Mouse (Mus musculus) left cerebral cortex, adult 8-10 months (tissue): ENCODE data around the gene Hnrnpab. TPM values are rescaled to one million over a fixed set of nuclear protein-coding genes. Genes with fewer than 3 reads are reported as not detected.
"Not testable (repeated sequence)": the region's sequence is repeated elsewhere in the genome, so short reads cannot be mapped to it uniquely, and the experiment has no call there.

Source experiments
- DNase-seq, 2 experiments: peaks; one replicate each; pipeline ENCODE4 v3.0.0; 2022; ENCODE audit warnings: low spot score in 2 of 2
- total RNA-seq, 4 experiments: library from RNA; stranded (reverse); gene quantifications; 2 replicates each; pipeline ENCODE4 v1.2.4; 2022

The Hnrnpab gene
- total RNA-seq, 4 experiments from 2014 or later: 113 to 139 (median 126) TPM

DNA sequence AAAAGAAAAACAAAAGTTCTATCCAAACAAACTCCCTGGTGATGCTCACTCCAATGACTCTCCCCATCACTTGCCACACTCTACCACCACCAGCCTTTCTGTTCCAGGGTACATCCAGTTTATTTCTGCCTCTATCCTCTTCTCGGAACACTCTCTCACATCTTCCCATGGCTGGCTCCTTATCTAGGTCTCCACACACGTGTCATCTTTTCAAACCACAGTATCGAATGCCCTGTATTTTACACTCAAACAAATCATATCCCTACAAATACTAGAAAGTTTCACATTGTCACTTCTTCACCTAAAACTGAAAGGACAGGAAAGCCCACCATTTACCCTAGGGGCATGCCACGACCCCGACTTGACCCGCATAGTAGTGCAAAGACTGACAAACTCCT lies 28.5 kb upstream of the Hnrnpab start:
- DNase-seq: no peak

DNA sequence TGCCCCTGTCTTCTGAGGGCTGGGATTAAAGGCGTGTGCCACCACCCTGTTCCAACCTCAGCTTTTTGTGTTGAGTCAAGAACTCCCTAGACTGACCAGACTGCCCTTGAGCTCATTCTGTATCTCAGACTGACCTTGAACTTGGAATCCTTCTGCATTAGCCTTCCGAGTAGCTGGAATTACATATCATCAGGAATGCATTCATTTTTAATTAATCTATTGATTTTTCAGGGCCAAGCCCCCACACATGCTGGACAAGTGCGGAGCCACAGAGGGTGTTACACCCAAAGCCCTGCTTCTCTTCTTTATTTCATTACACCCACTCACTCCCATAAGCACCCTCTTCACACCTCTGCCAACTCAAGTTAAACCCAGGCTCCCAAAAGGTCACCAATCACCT lies 27.1 kb upstream of the Hnrnpab start:
- DNase-seq: no peak

DNA sequence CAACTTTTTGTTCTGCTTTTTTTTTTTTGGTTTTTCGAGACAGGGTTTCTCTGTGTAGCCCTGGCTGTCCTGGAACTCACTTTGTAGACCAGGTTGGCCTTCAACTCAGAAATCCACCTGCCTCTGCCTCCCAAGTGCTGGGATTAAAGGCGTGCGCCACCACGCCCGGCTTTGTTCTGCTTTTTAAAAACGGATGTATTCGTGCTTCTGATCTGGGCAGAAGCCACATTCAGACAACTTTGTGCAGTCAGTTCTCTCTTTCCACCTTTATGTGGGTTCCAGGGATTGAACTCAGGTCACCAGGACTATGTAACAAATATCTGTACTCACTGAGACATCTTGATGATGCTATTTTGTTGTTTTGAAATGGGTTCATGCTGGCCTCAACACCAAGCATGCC lies 26.6 kb upstream of the Hnrnpab start:
- DNase-seq: not testable (repeated sequence)

DNA sequence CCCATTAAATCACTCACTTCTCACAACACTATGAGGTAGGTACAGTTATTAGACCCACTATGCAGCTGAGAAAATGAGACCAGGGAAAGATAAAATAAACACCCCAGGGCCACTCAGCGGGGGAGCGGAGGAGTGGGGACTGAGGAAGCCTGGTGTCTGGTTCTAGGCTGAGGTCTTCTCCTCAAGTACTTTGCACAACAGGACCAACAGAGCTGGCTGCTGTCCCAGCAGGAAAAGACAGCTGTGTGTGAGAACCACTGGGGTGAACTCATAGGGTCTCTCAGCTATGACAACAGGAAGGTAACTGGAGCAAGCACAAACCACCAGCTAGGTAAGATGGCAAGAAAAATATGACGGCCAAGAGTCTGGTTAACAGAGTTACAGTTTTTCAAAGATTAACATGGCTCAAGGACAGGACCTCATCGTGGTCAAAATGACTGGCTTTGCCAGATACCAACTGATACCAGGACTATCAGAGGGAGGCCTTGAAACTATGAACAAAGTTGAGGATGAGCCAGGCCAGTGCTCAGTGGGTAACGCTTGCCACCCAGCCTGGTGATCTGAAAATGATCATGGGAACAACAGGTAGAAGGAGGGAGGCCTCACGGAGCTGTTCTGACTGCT lies 25.6 kb upstream of the Hnrnpab start:
- no peak for DNase-seq

DNA sequence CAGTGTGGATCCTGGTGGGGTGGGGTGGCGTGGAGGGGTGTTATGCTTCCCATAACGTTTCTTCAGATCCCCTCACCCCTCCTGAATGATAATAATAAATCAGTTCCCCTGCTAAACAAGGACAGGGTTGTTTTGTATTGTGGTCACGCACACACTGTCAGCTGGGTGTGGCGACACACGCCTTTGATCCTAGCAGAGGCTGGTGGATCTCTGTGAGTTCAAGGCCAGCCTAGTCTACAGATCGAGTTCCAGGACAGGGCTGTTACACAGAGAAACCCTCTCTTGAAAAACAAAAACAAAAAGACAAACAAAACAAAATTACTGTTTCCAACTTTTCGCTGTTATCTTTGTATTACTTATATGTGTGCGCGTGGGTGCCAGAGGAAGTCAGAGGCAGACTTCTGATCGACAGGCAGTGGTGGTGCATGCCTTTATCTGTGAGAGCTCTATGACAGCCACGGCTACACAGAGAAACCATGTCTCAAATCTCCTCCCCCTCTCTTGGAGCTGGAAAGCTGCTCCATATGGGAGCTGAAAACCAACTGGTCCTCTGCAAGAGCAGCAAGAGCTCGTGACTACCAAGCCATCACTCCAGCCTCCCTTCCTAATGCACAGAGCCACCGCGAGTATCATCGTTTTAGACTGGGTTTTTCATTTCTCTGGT lies 23.1 kb upstream of the Hnrnpab start:
- DNase-seq: peak in 1 of 2 experiments; percentile 81

DNA sequence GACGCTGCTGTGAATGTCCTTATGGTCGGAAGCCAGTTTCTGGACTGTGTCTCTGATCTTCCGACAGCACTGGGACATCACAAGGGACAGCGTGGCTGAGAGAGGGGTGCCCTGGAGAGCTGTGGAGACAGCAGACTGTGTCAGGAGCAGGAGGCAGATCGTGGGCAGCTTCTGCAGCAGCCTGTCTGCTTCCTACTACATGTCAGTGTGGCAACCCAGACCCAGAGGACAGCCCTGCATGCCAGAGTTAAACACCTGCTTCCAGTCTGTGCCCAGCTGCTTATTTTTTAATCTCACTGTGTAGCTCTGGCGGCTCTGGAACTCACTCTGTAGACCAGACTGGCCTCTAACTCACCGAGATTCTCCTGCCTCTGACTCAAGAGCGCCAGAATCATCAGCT lies 21.3 kb upstream of the Hnrnpab start:
- no peak for DNase-seq

DNA sequence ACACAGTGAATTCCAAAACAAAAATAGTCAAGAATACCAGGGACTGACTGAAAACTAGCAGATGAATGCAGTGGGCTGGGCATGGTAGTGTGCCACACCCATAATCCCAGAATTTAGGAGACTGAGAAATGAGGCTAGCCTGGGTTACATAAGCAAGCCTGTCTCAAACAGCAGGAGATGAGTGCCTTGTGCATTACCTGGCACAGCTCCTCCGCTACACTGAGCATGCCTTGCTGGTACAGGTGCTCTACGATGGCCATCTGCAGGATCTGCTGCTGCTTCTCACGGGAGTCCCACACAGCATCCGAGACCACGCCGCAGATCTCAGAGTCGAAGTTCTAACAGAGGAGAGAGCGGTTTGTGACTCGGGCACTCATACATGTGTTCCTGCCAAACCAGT lies 20.8 kb upstream of the Hnrnpab start:
- DNase-seq: peak in 1 of 2 experiments; percentile 61

DNA sequence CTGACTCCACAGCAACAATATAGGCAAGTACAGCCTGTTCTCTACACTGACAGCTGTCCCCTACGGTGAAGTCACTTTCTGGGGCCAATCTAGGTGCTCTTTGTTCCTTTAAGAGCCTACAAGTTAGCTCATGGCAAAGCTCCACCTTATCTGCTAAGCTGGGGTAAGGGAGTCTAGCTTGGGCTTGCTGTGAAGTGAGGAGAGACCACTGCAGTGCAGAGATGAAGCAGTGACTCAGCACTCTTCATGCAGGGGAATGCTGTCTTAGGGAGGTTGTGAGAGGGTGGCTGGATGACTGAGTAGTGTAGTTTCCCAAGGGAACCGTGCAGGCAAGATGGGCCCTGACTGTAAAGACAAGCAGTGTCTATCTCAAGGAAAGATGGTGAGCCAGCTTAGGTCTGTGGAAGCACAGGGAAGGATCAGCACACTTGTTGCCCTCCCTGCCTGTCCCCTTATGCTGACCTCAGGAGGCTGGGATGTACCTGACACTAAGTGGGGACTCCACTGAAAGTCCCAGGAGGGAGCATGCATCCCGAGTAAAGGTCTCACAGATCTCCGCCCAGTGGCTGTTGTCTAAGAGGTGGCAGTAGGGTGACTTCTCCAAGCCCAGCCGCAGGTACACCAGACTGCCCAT lies 18.7 kb upstream of the Hnrnpab start:
- DNase-seq: no peak

DNA sequence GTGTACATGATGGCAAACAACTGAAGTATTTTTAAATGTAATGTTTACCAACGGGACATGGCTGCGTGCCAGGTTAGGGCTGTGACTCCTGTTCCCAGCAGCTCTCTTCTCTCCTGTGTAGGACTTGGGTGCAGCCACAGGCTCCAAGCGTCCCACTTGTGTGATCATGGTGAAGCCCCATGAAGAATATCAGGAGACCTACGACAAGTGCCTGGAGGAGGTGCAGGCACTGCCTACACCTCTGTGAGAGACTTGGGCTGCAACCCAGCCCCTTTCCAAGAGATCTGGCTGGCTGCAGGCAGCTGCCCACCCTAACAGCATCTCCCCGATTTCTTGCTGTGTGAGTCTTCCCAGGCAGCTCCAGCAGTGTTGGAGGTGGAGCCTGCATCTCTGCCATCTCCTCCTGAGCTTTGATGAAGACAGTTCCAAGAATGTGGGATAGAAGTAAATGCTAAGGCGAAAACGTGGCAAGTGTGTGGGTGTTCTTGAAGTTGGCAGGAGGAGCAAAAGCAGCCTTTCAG lies 16.4 kb upstream of the Hnrnpab start:
- peak in 1 of 2 experiments; percentile 92 for DNase-seq

DNA sequence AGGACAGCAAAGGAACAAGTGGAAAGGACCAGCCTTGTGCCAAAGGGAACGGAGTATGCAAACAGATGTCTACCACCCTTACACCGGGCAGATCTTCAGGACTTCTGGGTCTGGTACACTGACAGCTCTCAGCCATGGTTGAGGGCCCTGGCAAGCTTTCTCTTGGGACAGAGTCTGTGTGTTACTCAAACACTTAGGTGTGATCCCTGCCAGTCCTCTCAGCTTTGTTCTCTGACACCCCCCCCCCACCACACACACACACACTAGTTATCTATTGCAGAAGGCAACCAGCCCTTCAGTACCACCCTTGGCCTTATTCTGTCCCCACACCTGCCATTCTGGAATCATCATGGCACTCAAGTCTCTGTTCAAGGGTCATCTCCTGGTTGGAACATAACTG lies 15.1 kb upstream of the Hnrnpab start:
- DNase-seq: no peak

DNA sequence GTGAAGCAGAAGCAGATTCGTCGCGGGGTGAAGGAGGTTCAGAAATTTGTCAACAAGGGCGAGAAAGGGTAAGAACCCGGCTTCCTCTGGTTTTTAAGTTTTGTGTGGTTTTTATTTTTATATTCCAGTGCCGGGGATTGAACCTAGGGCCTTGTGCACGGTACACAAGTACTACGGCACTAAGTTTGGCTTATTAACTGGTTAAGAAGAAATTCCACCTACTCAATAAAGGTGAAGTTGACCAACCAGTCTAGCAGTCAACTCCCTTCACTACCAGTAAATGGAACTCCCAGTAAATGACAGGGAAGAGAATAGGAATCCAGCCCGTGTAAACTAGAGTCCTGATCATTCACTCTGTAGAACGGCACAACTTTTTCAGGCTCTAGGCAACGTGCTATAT lies 13.4 kb upstream of the Hnrnpab start:
- no peak for DNase-seq

DNA sequence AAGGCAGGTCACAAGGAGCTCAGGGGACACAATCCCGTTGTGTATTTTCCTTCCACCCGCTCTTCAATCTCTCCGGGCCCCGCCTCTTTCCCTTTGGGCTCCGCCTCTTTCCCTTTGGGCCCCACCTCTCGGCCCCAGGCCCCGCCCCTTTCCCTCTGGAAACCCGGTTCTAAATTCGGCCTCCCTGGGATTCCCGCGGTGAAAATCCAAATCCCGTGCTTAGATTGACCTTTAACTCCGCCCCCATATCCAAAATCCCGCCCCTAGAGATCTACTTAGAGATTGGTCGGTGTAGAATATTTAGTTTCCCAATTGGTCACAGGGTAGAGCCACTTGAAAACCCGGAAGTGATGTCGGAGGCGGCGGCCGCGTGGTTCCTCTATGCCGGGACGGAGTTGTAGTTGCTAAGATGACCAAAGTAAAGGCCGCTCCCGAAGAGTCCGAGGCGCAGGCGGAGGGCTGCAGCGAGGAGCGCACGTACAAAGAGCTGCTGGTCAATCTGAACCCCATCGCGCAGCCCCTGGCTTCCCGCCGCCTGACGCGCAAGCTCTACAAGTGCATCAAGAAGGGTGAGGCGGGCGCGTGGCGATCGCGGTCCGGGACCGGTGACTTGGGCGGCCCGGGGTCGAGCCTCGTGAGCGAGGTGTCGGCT lies 12.9 kb upstream of the Hnrnpab start, which contains the start of gene Nhp2:
Gene Nhp2, plus strand, starts transcription at position 327 of the 652 bp plus-strand sequence.
- DNase-seq: peak; percentile 79 to 95

DNA sequence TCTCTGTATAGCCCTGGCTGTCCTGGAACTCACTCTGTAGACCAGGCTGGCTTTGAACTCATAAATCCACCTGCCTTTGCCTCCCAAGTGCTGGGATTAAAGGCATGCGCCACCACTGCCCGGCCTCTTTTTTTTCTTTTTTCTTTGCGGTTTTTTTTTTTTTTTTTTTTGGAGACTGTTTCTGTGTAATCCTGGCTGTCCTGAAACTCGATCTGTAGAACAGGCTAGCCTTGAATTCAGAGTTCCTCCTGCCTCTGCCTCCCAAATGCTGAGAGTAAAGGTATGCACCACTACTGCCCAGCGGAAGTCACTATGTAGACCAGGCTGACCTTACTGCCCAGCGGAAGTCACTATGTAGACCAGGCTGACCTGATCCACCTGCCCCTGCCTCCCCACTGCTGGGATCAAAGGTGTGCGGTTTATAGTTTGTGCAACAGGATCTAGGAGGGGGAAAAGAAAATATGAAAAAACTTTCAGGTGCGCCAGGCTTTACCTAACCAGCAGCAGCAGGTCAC lies 12.3 kb upstream of the Hnrnpab start:
- no peak for DNase-seq

DNA sequence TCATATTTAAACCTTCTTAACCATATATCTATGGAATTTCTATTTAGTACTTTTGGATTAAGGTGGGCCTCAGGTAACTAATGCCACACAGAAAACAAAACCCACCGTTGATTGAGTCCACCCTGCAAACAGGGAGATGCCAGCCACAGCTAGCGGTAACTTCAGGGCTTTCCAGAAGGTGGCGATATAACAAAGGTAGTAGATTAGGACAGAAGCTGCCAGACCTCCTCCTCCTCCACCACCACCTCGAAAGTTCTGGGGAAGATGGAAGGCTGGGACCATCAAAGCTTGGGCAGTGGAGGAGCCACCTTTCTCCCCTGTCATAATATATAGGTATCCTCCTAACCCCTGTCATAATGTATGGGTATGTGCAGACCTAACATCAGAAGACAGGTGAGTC lies 11.0 kb upstream of the Hnrnpab start:
- DNase-seq: no peak

DNA sequence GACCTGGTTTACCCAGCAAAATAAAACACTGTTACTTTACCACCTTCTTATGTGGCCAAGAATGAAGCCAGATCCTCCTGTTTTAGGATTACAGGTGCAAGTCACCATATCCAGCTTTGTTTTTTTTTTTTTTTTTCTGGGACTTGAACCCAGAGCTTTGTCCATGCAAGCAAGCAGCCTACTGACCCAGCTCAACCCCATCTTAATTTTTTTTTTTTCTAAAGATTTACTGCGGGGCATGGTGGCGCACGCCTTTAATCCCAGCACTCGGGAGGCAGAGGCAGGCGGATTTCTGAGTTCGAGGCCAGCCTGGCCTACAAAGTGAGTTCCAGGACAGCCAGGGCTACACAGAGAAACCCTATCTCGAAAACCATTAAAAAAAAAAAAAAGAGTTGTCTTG lies 9.5 kb upstream of the Hnrnpab start:
- DNase-seq: not testable (repeated sequence)

DNA sequence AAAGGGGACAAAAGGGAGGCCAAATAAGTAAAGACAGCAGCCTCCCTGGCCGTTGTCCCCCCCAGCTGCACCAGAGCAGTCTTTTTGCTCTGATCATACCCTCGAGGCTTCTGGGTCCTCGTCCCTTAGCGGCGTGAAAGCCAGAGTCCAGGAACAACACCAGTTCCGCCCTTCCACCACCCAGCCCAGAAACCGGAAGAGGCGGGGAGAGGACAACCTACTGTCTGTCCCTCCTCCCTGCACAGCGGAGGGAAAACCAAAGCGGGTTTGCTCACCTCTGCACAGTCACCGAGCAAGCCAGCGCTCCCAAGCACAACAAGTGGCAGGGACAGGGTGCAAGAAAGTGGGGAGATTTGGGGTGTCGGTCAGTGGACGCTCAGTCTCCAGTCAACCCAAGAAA lies 9.0 kb upstream of the Hnrnpab start:
- DNase-seq: no peak

DNA sequence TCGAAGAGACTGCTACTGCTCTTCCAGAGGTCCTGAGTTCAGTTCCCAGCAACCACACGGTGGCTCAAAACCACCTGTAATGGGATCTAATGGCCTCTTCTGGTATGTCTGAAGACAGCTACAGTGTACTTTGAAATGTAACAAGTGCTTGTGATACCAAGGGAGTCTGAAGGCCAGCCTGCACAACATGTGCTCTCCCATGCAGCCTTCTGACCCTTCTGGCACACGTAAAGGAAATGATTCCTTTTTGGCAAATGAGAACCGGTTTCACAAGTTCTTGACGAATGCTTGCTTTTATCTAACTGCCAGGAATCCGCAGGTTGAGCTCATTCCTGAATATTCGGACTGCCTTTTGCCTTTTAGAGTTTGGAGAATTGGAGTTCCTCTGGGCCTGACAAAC lies 8.5 kb upstream of the Hnrnpab start:
- no peak for DNase-seq

DNA sequence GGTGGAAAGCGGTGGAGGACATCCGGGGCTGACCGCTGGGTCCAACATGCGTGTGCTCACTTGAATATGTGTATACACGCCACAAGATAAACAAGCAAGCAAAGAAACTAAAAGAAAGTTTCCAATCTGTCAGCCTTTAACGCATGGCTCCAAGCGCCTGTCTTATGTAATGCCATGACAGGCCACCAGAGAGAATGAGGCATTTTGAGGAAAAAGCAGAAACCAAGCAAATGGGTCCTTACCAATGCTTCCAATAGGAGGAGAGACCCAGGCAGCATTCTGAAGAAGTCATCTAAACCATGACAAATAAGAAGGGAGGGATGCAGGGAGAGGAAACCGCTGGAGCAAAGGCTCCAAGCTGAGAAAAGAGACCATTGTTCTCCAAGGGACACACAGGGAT lies 7.6 kb upstream of the Hnrnpab start:
- DNase-seq: no peak

DNA sequence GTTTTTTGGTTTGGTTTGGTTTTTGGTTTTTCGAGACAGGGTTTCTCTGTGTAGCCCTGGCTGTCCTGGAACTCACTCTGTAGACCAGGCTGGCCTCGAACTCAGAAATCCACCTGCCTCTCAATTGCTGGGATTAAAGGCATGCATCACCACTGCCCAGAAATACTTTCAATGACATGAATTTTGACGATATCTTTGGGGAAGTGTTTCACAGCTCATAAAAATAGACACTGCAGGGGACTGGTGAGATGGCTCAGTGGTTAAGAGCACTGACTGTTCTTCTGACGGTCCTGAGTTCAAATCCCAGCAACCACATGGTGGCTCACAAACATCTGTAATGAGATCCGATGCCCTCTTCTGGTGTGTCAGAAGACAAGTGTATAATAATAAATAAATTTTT lies 3.3 kb upstream of the Hnrnpab start:
- not testable (repeated sequence) for DNase-seq

DNA sequence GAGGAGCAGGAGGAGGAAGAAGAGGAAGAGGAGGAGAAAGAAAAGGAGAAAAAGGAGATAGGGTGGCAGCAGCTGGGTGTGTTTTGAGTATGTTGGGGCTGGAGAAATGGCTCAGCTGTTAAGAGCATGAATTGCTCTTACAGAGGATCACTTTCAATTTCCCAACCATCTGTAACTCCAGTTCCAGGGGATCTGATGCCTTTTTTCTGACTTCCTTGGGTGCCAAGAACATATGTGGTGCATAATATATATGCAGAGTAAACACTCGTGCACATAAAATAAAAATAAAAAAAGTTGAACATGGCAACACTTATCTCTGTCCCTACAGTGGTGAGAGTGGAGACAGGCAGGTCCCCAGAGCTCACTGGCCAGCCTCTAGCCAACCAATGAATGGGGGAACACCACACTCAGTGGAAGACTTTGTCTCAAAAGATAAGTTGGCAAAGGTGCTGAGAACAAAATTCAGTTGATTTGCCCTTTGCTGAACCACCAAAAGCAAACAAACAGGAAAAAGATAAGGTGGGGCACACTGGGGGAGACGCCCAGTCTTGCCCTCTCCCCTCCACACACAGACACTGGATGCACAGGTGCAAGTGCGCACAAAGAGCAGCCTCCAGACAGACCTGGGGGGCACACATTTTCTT lies 2.7 kb upstream of the Hnrnpab start:
- DNase-seq: no peak

DNA sequence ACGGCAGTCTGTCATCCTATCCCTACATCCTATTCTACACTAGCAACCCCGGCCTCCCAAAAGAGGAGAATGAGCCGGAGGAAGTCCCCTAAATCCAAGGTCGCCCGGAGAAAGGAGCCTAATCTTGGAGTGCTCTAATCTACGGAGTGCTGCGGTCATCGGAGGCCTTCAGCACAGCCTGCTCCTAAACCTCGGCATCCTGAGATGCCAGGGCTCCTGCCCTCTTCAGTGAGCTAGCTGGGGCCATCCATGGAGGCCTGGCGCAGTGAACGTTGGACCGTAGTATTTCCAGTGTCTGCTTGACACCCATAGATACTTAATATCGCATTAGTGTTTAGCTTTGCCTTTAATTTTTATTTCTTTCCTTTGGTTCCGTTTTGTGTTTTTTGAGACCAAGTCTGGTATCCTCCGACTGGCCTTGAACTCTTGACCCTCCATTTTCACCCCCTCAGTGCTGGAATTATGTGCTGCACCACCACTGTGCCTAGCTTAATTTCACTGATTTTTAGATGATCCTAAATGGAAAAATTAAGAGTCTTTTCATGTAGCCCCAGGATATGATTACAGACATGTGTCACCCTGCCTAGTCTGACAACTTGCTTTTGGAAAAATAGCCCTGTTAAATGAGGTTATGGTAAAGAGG lies 570 bp upstream of the Hnrnpab start:
- DNase-seq: no peak
